Mouse (Mus musculus): Measurements from ENCODE around the gene Wdr20.

- TF ChIP-seq BHLHE40 (IDR thresholded peaks at IDR 0.05; ENCODE audit: low read depth, low read length) (no peak), CTCF (conservative IDR thresholded peaks at IDR 0.05 in 1 of 2, IDR thresholded peaks at IDR 0.05 in 1 of 2; ENCODE audit: low read depth in 2 of 2, low read length in 2 of 2) (no peak), EP300 (IDR thresholded peaks at IDR 0.05; ENCODE audit: low read length) (no peak), SMC3 (IDR thresholded peaks at IDR 0.05; ENCODE audit: low read depth, low read length) (no peak), TCF12 (IDR thresholded peaks at IDR 0.05; ENCODE audit: low read depth, low read length) (no peak), POLR2A (IDR thresholded peaks at IDR 0.05; ENCODE audit: low read depth, low read length) (no peak), ETS1 (conservative IDR thresholded peaks at IDR 0.05; ENCODE audit: low read depth, low read length) (no peak), ELF1 (IDR thresholded peaks at IDR 0.05; ENCODE audit: low read depth, low read length) (no peak), POLR2AphosphoS2 (IDR thresholded peaks at IDR 0.05; ENCODE audit: low read depth, low read length) (no peak), HCFC1 (IDR thresholded peaks at IDR 0.05; ENCODE audit: low read depth, low read length) (no peak), E2F4 (IDR thresholded peaks at IDR 0.05; ENCODE audit: insufficient replicate concordance, low read depth, low read length) (no peak), MYC (IDR thresholded peaks at IDR 0.05; ENCODE audit: low read depth, low read length) (no peak), CHD2 (IDR thresholded peaks at IDR 0.05; ENCODE audit: low read length) (no peak), ZC3H11A (IDR thresholded peaks at IDR 0.05; ENCODE audit: low read depth, low read length) (no peak)
These were observed 61.5 kb downstream of the Wdr20 start for GRCm38 (mm10) chr12:110799226-110799625.

All from CH12.LX (cell line).